Mouse (Mus musculus): Measurements from ENCODE around the gene Fmnl2. TPM values are rescaled to one million over a fixed set of nuclear protein-coding genes. Genes with fewer than 3 reads are reported as not detected.

The Fmnl2 gene
- total RNA-seq, 2 experiments from 2014 or later: 1.3 to 1.4 TPM

DNA sequence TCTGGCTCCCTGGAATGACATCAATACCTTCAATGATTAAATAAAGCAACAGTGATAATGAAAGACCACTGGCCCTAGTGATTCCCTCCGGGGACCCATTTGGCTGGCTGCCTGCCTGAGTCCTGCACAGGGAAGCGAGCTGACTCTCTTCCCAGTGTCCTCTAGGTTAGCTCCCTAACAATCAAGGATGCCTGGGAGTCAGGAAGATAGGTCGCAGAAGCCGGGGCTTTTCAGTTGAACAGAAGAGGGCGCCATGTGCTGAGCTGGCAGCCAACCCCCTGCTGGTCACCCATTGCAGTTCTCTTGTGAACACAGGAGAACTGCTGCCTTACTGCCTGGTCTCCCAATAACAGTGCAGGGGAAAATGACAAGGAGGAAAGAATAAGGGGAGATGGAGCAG is 149.5 kb downstream of the Fmnl2 start:
- no peak for ATAC-seq (replicated peaks; ENCODE audit: low FRiP score, poor library complexity, severe bottlenecking)

DNA sequence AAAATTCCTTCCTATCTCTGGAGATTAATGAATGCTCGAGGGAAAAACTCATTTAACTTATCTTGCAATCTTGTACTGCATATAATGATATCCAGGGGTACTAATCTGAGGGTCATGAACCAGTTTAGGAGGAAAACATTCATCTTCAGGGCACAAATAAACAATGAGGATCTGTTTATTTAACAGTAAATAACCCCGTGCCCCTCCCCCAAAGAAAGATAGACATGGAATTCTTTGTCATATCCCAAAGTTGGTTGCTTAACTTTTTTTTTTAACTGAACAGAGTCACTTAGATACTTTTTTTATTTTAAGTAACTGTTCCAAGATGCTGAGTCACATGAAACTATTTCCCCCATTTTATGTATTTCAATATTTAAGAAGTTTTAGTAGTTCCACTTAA is 155.4 kb downstream of the Fmnl2 start:
- no peak for ATAC-seq (replicated peaks; ENCODE audit: low FRiP score, poor library complexity, severe bottlenecking)

- no peak for ATAC-seq (replicated peaks; ENCODE audit: low FRiP score, poor library complexity, severe bottlenecking)
Observed at GRCm38 (mm10) chr2:53014451-53014850, 156.8 kb downstream of the Fmnl2 start.

DNA sequence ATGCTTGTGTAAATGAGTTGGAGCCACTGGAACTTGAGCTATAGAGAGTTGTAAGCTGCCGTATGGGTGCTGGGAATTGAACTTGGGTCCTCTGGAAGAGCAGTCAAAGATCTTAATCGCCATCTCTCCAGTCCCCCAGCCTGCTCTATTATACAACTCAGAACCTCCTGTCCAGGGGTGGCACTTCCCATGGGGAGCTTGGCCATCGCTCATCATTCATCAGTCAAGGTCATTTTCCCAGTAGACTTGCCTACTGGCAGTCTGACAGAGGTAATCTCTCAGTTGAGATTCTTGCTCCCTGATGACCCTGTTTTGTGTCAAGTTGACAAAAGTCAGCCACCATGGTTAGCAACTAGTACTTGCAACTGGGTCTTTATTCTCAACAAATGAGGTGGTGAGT is 165.3 kb downstream of the Fmnl2 start:
- no peak for ATAC-seq (replicated peaks; ENCODE audit: low FRiP score, poor library complexity, severe bottlenecking)

- no peak for ATAC-seq (replicated peaks; ENCODE audit: low FRiP score, poor library complexity, severe bottlenecking)
Observed at GRCm38 (mm10) chr2:53026056-53026769, 168.6 kb downstream of the Fmnl2 start.

GRCm38 (mm10) chr2:53028868-53029267 is 171.2 kb downstream of the Fmnl2 start:
- ATAC-seq (replicated peaks; ENCODE audit: low FRiP score, poor library complexity, severe bottlenecking): no peak

DNA sequence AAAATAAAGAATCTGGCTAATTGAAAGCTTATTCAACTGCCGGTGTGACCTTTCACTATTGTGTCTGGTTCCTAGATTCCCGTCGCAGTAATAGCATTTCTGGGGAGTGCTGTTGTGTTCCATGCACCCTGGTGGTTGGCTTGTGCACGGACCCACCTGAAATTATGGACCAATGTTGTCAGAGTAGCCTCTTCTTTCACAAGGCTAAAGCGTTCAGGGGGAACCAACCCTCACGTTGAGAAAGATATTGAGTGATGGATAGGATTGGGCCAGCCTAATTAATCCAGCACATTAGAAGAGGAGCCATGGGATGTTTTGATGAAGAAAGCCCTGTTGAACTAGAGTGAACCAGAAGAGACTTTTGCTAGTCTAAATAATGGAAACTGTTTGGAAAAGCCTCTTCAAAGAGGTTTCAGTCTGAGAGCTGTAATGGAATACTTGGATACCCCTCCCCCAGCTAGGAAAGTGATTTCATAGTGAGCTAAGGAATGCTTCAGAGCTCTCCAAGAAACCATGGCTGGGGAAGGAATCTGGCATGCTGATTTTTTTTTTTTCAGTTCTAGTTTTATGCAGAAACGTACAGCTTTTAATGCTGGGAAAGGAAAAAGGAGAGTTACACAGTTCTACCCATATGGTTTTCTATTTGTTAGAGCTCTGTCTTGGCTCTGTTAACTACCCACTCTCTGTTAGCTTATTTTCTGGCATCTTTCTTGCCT is 172.2 kb downstream of the Fmnl2 start:
- no peak for ATAC-seq (replicated peaks; ENCODE audit: low FRiP score, poor library complexity, severe bottlenecking)

- ATAC-seq (replicated peaks; ENCODE audit: low FRiP score, poor library complexity, severe bottlenecking): no peak
Observed at GRCm38 (mm10) chr2:53030432-53030826, 172.8 kb downstream of the Fmnl2 start.

DNA sequence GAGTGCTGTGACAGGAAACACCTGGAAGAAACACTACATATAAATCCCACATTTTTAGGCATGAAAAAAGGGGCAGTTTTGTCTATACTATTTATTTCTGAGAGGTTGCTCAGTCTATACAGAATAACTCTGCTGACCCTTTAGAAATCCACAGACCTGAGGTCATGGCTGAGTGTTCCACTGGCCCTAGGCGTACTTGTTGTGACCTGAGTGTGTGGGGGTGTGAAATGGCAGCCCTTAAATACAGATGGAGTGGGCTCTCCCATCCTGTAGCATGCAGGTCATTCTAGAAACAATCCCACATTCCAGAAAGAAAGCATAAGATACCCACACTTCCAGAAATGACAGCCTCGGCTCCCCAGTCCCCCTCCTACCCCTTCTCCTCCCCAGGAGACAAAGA is 180.6 kb downstream of the Fmnl2 start:
- no peak for ATAC-seq (replicated peaks; ENCODE audit: low FRiP score, poor library complexity, severe bottlenecking)

DNA sequence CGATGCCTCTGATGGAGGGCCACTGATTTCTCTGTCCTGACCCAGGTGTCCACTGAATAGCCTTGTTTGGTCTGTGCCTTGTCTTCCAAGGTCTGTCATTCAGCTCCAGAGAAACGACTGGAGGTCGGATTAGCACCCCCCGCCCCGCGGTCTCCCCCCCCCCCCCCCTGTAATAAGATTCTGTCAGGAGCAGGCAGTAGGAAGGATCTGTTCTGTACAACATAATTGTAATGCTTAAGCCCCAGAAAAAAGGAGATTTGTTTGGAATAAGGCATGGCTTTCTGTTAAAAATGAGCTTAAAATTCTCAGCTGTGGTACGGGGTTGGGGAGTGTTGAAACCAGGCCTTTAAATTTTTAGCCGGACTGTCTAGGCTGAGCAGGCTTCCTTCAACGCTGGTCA is 181.1 kb downstream of the Fmnl2 start:
- no peak for ATAC-seq (replicated peaks; ENCODE audit: low FRiP score, poor library complexity, severe bottlenecking)

DNA sequence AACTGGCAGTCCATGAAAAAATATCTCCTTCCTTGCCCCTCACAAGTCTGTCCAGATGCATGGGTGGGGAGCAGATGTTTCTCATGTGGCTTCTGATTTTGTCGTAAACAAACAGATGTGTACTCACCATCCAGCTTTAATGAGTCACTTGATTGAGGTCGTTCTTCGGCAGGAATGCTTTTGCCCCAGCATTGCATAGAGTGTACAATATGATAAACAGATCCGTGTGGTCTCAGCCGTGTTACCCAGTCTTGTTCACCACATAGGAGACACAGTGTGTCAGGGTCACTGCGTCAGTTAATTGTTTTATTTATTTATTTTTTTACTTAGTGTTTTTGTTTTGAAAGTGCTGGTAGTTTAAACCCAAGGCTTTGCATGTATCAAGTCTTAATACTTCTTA is 189.4 kb downstream of the Fmnl2 start:
- ATAC-seq (replicated peaks; ENCODE audit: low FRiP score, poor library complexity, severe bottlenecking): no peak

- no peak for ATAC-seq (replicated peaks; ENCODE audit: low FRiP score, poor library complexity, severe bottlenecking)
Observed at GRCm38 (mm10) chr2:53047749-53048387, 190.2 kb downstream of the Fmnl2 start.

DNA sequence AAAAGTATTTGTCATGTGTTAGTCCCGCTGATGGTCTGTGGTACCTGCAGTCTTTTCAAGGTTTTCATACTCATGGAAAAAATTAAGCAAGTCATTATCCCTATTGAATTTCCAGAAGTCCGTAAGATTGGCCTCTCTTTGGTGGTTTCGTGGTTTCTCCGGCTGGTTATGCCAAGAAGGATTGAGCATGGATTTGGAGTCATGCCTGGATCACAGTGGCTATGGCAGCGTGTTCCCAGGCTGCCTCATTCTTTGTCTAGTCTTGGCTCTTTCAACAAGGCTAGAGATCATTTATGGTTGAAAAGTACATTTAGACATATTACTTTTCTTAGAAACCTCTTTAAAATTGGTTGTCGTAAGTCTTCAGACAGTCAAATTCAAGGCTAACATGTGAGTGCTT is 192.7 kb downstream of the Fmnl2 start:
- ATAC-seq (replicated peaks; ENCODE audit: low FRiP score, poor library complexity, severe bottlenecking): no peak

DNA sequence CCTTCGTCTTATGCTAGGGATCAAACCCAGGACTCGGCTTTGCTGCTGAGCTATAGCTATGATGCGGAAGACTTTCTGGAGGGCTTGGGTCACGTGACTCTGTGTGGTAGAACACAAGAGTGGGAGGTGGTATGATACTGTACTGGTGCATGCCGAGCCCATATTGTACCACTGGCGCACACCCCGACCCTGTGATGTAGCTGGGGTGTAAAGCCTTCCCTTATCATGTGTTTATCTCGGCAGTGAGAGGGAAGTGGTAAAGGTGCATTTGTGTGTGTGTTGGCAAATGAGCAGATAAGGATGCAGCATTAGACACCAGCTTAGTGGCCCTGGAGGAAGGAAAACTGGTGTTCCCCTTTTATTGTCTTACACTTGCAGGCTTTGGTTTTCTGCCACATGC is 193.8 kb downstream of the Fmnl2 start:
- no peak for ATAC-seq (replicated peaks; ENCODE audit: low FRiP score, poor library complexity, severe bottlenecking)

- no peak for ATAC-seq (replicated peaks; ENCODE audit: low FRiP score, poor library complexity, severe bottlenecking)
Observed at GRCm38 (mm10) chr2:53053714-53054113, 196.1 kb downstream of the Fmnl2 start.

DNA sequence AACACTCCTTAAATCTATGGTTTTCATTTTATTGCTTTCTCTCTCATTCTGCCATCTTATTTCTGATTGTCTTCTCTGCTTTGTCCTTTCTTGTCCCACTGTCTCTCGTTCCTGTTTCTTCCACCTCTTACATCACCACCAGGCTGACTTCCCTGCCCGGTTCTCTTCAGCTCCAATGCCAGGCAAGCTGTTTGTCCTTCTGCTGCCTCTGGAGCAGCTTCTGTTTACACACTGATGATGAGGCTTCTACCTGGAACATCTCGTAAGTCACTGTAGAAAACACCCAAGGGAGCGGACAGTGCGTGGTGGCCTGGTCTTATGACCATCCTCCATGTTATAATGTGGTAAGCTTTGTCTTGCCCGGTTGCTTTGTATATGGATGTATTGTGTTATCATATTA is 198.9 kb downstream of the Fmnl2 start:
- no peak for ATAC-seq (replicated peaks; ENCODE audit: low FRiP score, poor library complexity, severe bottlenecking)

DNA sequence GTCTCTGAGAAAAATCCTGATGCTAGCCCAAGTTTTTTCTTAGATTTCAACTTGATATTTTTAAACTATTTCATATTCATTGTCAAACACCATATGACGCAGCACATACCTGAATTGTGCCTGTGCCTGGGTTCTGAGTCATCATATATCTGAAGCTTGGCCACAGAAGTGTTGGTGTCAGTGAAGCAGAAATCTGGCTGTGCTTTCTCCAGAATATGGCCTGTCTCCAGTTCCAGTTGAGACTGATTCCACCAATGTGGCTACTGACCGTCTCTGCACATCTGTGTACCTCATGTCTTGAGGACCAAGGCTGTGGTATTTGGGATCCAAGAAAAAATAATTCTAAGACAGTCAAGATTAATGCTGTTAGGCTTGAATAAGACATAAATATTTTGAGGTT is 199.6 kb downstream of the Fmnl2 start:
- no peak for ATAC-seq (replicated peaks; ENCODE audit: low FRiP score, poor library complexity, severe bottlenecking)

DNA sequence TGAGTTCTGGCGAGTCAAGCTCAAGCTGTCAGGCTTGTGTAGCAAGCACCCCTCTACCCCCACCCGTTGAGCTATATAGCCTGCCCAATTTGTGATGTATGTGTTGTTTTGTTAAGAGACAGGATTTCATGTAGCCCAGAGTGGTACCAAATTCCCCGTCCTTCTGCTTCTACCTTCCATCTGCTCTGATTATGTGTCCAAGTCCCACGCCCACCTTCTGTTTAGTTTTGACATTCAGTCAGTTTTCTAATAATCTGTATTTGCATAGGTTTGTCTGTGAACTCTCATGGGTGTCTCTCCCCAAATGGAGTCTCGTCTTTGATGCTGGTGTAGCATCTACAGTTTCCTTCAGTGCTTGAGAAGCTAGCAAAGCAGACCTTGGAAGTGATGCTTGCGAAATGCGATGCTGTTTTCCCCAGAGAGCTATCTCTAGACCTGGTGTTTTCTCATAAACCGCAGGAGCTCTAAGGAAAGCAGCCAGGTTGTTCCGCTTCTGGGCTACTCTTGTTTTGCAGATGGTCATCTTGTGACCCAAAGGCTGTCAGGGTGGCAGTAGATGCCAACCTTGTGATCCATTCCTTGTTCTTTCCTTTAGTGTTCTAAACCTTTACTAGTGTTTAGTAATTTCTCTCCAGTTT is 203.8 kb downstream of the Fmnl2 start:
- ATAC-seq (replicated peaks; ENCODE audit: low FRiP score, poor library complexity, severe bottlenecking): no peak

DNA sequence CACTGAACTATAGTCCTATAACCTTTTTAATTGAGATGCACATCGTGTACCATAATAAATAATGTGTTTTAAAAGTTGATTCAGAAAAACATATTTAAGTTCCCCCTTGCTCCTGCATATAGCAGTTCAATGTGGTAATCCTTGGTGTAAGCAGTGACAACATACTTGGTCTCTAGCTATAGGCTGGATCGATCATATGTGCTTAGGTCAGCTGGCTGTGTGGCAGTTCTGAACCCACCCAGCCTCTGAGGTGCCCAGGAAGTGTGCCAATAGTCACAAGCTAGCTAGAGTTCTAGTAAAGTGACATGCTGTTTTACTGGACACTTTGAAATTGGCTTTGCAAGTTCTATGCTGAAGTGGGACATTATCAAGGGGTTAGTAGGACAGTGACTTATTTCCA is 209.3 kb downstream of the Fmnl2 start:
- ATAC-seq (replicated peaks; ENCODE audit: low FRiP score, poor library complexity, severe bottlenecking): no peak

DNA sequence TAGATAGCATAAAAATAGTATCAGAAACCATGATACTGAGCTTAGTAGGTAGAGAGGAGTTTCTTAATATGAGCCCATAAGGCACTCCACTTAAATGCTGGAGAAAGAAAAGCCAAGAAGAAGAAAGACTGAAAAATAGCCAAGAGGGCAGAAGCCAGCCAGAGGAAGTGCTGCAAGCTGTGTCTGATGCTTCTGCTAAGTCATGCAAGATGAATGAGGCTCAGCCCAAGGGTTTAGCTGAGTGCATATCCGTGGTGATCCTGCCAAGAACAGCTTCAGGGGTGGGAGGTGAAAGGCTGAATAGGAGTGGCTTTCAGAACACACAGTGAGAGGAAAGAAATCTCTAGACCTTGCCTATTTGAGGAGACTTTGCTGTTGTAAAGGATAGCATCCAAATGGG is 212.9 kb downstream of the Fmnl2 start:
- no peak for ATAC-seq (replicated peaks; ENCODE audit: low FRiP score, poor library complexity, severe bottlenecking)
